Mouse (Mus musculus) macrophage (primary cell): Measurements from ENCODE around the gene Klrc2. TPM values are rescaled to one million over a fixed set of nuclear protein-coding genes. Genes with fewer than 3 reads are reported as not detected.
"Not testable (repeated sequence)": the region's sequence is repeated elsewhere in the genome, so short reads cannot be mapped to it uniquely, and the experiment has no call there.

Experiments used
- H3K27ac ChIP-seq: fragments of 350-480 bp; formaldehyde crosslinking; 2 replicates; pipeline ENCODE4 v1.9.0; 2021
- H3K36me3 ChIP-seq: fragments of 350-480 bp; formaldehyde crosslinking; 2 replicates; pipeline ENCODE4 v1.9.0; 2021; ENCODE audit errors: inconsistent target
- H3K4me3 ChIP-seq: fragments of 350-480 bp; formaldehyde crosslinking; 2 replicates; pipeline ENCODE4 v1.9.0; 2021; ENCODE audit errors: inconsistent target
- H3K79me2 ChIP-seq: fragments of 350-480 bp; formaldehyde crosslinking; 2 replicates; pipeline ENCODE4 v1.9.0; 2021; ENCODE audit errors: inconsistent target
- WGBS: methylation state at CpG from one replicate; pipeline ENCODE4 v1.1.7; 2026; ENCODE audit warnings: inconsistent platforms; ENCODE audit not compliant: missing documents; 5-methylcytosine and 5-hydroxymethylcytosine counted together
- polyA plus RNA-seq: library from polyadenylated mRNA; stranded (reverse); fragments of 250-400 nt; gene quantifications from 3 replicates; pipeline ENCODE4 v1.2.4, GENCODE M21; 2018; ENCODE audit warnings: inconsistent platforms
- total RNA-seq, 78 experiments: library from RNA; depleted of rRNA; stranded (reverse); fragments of 250-400 nt; gene quantifications; 1 replicate in 9 of 78; 2 replicates in 24 of 78; 3 replicates in 43 of 78; 4 replicates in 2 of 78; pipeline ENCODE4 v1.2.4; 2018; ENCODE audit warnings: inconsistent platforms in 56 of 78

Klrc2 gene
- not detected for total RNA-seq (2018; cell fraction: chromatin; rRNA removed)
- total RNA-seq (2018; cell fraction: cytosol; rRNA removed), result not detected
- total RNA-seq (2018; cell fraction: nucleus; rRNA removed), result under 1 TPM in 1 of 26 experiments, not detected in 25; 0.20 TPM
- polyA plus RNA-seq, result not detected in 3 replicates

- H3K79me2 ChIP-seq, H3K36me3 ChIP-seq, H3K4me3 ChIP-seq, H3K27ac ChIP-seq: not testable (repeated sequence)
- WGBS, result 90% methylated on average over 2 of the region's 4 CpGs
Measured at GRCm38 (mm10) chr6:129660589-129660988, at the start of gene Klrc2. Gene Klrc2, minus strand, starts transcription at chr6:129660689.

- H3K4me3 ChIP-seq, H3K36me3 ChIP-seq, H3K27ac ChIP-seq, H3K79me2 ChIP-seq: not testable (repeated sequence)
- 89% methylated on average over 10 of the region's 10 CpGs for WGBS
Measured at GRCm38 (mm10) chr6:129691436-129691835, 30.9 kb upstream of the Klrc2 start.

- H3K36me3 ChIP-seq, result no peaks in the 10 kb centered on the region
- no peak overlapping the region for H3K4me3 ChIP-seq
- H3K79me2 ChIP-seq, result no peaks in the 10 kb centered on the region
- WGBS, result 17% methylated on average over 1 of the region's 1 CpGs
- H3K27ac ChIP-seq, result no peak overlapping the region
Measured at GRCm38 (mm10) chr6:129680379-129680778, 19.9 kb upstream of the Klrc2 start.

- Histone ChIP-seq H3K4me3 (no peak within 1 kb of the TSS), H3K79me2 (no peaks in the 10 kb centered on the region), H3K27ac (no peak within 1 kb of the TSS), H3K36me3 (no peaks in the 10 kb centered on the region)
- 95% methylated on average over 3 of the region's 3 CpGs for WGBS
Measured at GRCm38 (mm10) chr6:129678873-129679272, 18.4 kb upstream of the Klrc2 start, which contains the start of gene Klrc1. Gene Klrc1, minus strand, starts transcription at chr6:129678973.

GRCm38 (mm10) chr6:129661301-129661700, 812 bp upstream of the Klrc2 start:
- no CpG with 5 or more reads among the region's 3 CpGs for WGBS
- not testable (repeated sequence) for H3K4me3 ChIP-seq, H3K36me3 ChIP-seq, H3K27ac ChIP-seq, H3K79me2 ChIP-seq

- WGBS, result no CpG with 5 or more reads among the region's 3 CpGs
- not testable (repeated sequence) for H3K36me3 ChIP-seq, H3K27ac ChIP-seq
Measured at GRCm38 (mm10) chr6:129644054-129644453, 16.4 kb downstream of the Klrc2 start.

GRCm38 (mm10) chr6:129643237-129643636, 17.3 kb downstream of the Klrc2 start, which contains the start of gene Klrc3:
Gene Klrc3, minus strand, starts transcription at chr6:129643337.
- 100% methylated on average over 2 of the region's 3 CpGs for WGBS
- H3K79me2 ChIP-seq, H3K36me3 ChIP-seq, H3K4me3 ChIP-seq, H3K27ac ChIP-seq: not testable (repeated sequence)

More at GRCm38 (mm10) chr6:129644054-129644453, 16.4 kb downstream of the Klrc2 start:
- not testable (repeated sequence) for H3K4me3 ChIP-seq, H3K79me2 ChIP-seq

- not testable (repeated sequence) for H3K27ac ChIP-seq, H3K36me3 ChIP-seq, H3K4me3 ChIP-seq, H3K79me2 ChIP-seq
- WGBS, result 0% methylated on average over 1 of the region's 2 CpGs
Measured at GRCm38 (mm10) chr6:129631046-129631445, 29.4 kb downstream of the Klrc2 start.

- WGBS, result 7% methylated on average over 4 of the region's 4 CpGs
- no peaks in the 10 kb centered on the region for H3K79me2 ChIP-seq
- H3K4me3 ChIP-seq, result no peak within 1 kb of the TSS
Measured at GRCm38 (mm10) chr6:129623735-129624134, 36.8 kb downstream of the Klrc2 start, which contains the start of gene Klrk1. Gene Klrk1, minus strand, starts transcription at chr6:129623864.

GRCm38 (mm10) chr6:129608372-129608771, 52.1 kb downstream of the Klrc2 start:
- Histone ChIP-seq H3K36me3 (no peaks in the 10 kb centered on the region), H3K79me2 (no peaks in the 10 kb centered on the region), H3K4me3 (no peak overlapping the region), H3K27ac (no peak overlapping the region)

More at GRCm38 (mm10) chr6:129623735-129624134, 36.8 kb downstream of the Klrc2 start, which contains the start of gene Klrk1:
- H3K27ac ChIP-seq, result no peak within 1 kb of the TSS
- no peaks in the 10 kb centered on the region for H3K36me3 ChIP-seq

Other genes starting within 250 kb of the Klrc2 start
- 0.12 to 0.80 TPM (median 0.65 TPM) in 3 replicates for gene Clec1a, start 208.7 kb downstream of the Klrc2 start, polyA plus RNA-seq
- 0.28 to 0.32 TPM (median 0.30 TPM) in 3 replicates for gene Olr1, start 153.5 kb downstream of the Klrc2 start, polyA plus RNA-seq
- not detected in 3 replicates for gene Tmem52b, start 148.1 kb downstream of the Klrc2 start, polyA plus RNA-seq
- 89.2 to 276 TPM (median 184 TPM) in 3 replicates for gene Gabarapl1, start 127.5 kb downstream of the Klrc2 start, polyA plus RNA-seq
- not detected in 3 replicates for gene Klre1, start 82.8 kb downstream of the Klrc2 start, polyA plus RNA-seq
- 0.64 to 1.4 TPM (median 0.66 TPM) in 3 replicates for gene Klrd1, start 68.9 kb downstream of the Klrc2 start, polyA plus RNA-seq
- gene Klrk1, start 36.8 kb downstream of the Klrc2 start, polyA plus RNA-seq, result 0.21 to 2.0 TPM (median 1.7 TPM) in 3 replicates
- not detected in 3 replicates for gene Klrc3, start 17.4 kb downstream of the Klrc2 start, polyA plus RNA-seq
- gene Klrc1, start 18.3 kb upstream of the Klrc2 start, polyA plus RNA-seq, result 0.07 TPM in 1 of 3 replicates, not detected in the others
- not detected in 3 replicates for gene Klri1, start 56.4 kb upstream of the Klrc2 start, polyA plus RNA-seq
- gene Klri2, start 79.8 kb upstream of the Klrc2 start, polyA plus RNA-seq, result 0.07 TPM in 1 of 3 replicates, not detected in the others
- not detected in 3 replicates for gene Gm156, start 123.6 kb upstream of the Klrc2 start, polyA plus RNA-seq
- gene Gm17631, start 202.0 kb upstream of the Klrc2 start, polyA plus RNA-seq, result not detected in 3 replicates
- gene Klra17, start 216.0 kb upstream of the Klrc2 start, polyA plus RNA-seq, result 0.98 to 1.4 TPM in 2 of 3 replicates, not detected in the other